Mouse (Mus musculus) midbrain, embryonic 12.5 days (tissue): ENCODE measurements at regions not wholly inside any gene's neighbourhood (a gene's known extent, or its start where the extent isn't known, plus 50 kb on each side); places are given as distances from the start of the nearest gene placed in this dataset.
A peak's percentile ranks its signal among the peaks of the same experiment; 100 is the strongest.

Source experiments
- ATAC-seq: fragments of 200-750 bp; cut with Nextera tagmentation; 2 replicates; pipeline ENCODE4 v1.8.0; 2017; ENCODE audit warnings: low read depth, moderate TSS enrichment, moderate library complexity; ENCODE audit not compliant: low FRiP score
- H3K27ac ChIP-seq: fragments of 300-500 bp; sonication (generic); replicated peaks from 2 replicates; pipeline ENCODE4 v1.5.1; 2016; ENCODE audit warnings: mild to moderate bottlenecking
- H3K27me3 ChIP-seq: fragments of 300-500 bp; sonication (generic); 2 replicates; pipeline ENCODE4 v1.6.1; 2016; ENCODE audit warnings: mild to moderate bottlenecking
- H3K36me3 ChIP-seq: fragments of 300-500 bp; sonication (generic); 2 replicates; pipeline ENCODE4 v1.6.1; 2016
- H3K4me1 ChIP-seq: fragments of 300-500 bp; sonication (generic); 2 replicates; pipeline ENCODE4 v1.6.1; 2016
- H3K4me2 ChIP-seq: fragments of 300-500 bp; sonication (generic); replicated peaks from 2 replicates; pipeline ENCODE4 v1.6.1; 2016; ENCODE audit warnings: mild to moderate bottlenecking, moderate library complexity
- H3K4me3 ChIP-seq: fragments of 300-500 bp; sonication (generic); 2 replicates; pipeline ENCODE4 v1.5.1; 2016; ENCODE audit warnings: mild to moderate bottlenecking
- H3K9ac ChIP-seq: fragments of 300-500 bp; sonication (generic); replicated peaks from 2 replicates; pipeline ENCODE4 v1.6.1; 2016; ENCODE audit warnings: mild to moderate bottlenecking, moderate library complexity
- H3K9me3 ChIP-seq: fragments of 300-500 bp; sonication (generic); 2 replicates; pipeline ENCODE4 v1.6.1; 2016; ENCODE audit warnings: mild to moderate bottlenecking
- WGBS: fragments of 180-500 bp; shearing (Covaris S2); methylation state at CpG from one replicate; pipeline ENCODE4 v1.1.7; 2016; 5-methylcytosine and 5-hydroxymethylcytosine counted together

- H3K9ac ChIP-seq: no peak overlapping the region
- ATAC-seq: peak; percentile 72
- no peaks in the 10 kb centered on the region for H3K27me3 ChIP-seq
- WGBS: 53% methylated on average over 5 of the region's 5 CpGs
- no peak overlapping the region for H3K27ac ChIP-seq
- no peaks in the 10 kb centered on the region for H3K9me3 ChIP-seq
- H3K4me2 ChIP-seq: no peak overlapping the region
- peaks cover 4% of the 10 kb centered on the region; the same call in 1 of the 2 replicates for H3K4me1 ChIP-seq
- no peak overlapping the region for H3K4me3 ChIP-seq
- H3K36me3 ChIP-seq: no peaks in the 10 kb centered on the region
Measured at GRCm38 (mm10) chr16:60815628-60816414, 210.5 kb upstream of the Epha6 start.

DNA sequence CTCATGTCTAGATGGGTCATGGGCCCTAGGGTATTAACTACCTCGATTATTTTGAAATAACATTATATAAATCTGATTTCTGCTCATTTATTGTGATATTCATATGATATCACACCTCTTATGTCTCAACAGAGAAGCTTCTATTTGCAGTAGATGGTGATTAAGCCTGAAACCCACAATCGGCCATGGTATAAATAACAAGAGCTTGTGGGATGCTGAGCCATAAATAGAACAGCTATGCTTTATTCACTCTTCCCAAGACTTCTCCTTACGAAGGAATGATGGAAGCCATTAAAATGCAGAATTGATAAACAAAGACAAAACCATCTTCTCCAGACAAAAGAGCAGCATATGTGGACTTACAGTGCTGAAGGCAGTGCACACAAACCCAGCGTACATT lies 195.4 kb upstream of the Epha6 start:
- 82% methylated on average over 4 of the region's 4 CpGs for WGBS
- Histone ChIP-seq H3K4me1 (no peaks in the 10 kb centered on the region), H3K4me3 (no peak overlapping the region), H3K9ac (no peak overlapping the region), H3K4me2 (no peak overlapping the region), H3K27me3 (no peaks in the 10 kb centered on the region), H3K27ac (no peak overlapping the region), H3K9me3 (no peaks in the 10 kb centered on the region), H3K36me3 (no peaks in the 10 kb centered on the region)
- ATAC-seq: no peak
